Mouse (Mus musculus): ENCODE results near the gene Ephb4. TPM values are rescaled to one million over a fixed set of nuclear protein-coding genes. Genes with fewer than 3 reads are reported as not detected.

Ephb4 gene
- polyA plus RNA-seq, 1 experiment from 2014 or later: 40.5 TPM

DNA sequence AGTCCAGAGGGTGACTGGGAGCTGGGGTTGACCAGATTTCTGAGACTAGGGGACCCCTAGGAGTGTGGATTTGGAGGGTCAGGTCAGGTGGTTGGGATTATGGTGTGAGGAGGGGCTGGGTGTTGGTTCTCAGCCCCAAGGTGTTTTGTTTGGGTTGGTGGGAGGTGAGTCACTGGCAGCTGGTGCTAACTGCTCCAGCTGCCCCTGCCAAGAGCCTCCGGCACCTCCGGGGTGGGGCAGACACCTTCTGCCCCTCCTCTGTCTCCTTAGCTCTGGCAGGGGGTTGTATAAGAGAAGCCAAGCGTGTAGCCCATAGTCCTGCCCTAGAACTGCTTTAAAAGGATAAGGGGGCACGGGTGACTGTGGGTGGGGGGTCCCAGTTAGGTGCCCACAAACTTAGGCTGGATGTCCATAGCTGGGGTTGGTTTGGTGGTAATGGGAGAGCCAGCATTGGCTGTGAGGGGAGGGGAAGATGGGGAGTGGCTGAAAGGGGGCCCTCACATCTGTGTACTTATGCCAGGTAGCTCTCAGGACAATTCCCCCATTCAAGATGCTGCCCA, 24.7 kb downstream of the Ephb4 start:
- no peaks in the 10 kb centered on the region for H3K27me3 ChIP-seq (ENCODE audit: control insufficient read depth, insufficient read depth, low read length)
- peaks cover 59% of the 10 kb centered on the region for H3K36me3 ChIP-seq (ENCODE audit: control insufficient read depth, insufficient read depth, low read length)

DNA sequence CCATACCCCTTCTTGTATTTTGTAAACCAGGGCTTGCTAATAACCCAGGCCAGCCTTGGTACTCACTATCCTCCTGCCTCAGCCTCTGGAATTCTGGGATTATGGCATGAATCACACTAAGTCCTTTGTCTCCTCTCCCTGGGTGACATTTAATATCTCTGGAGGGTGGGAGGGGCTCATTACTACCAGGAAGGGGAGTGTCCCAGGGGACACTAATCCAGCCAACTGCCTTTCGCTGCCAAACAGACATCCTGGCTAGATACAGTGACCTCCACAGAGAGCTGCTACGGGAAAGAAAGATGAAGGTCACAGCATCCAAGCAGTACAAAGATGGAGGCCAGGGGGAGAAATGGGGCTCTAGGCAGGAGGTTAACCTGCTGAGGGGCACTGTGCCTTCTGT, 25.7 kb downstream of the Ephb4 start:
- peaks cover 48% of the 10 kb centered on the region for H3K36me3 ChIP-seq (ENCODE audit: control insufficient read depth, insufficient read depth, low read length)
- no peak overlapping the region for H3K4me3 ChIP-seq (ENCODE audit: control insufficient read depth in 1 of 2, insufficient read depth in 1 of 2, low read depth in 1 of 2, low read length in 2 of 2)
- no peaks in the 10 kb centered on the region for H3K27me3 ChIP-seq (ENCODE audit: control insufficient read depth, insufficient read depth, low read length)
- no peak; the same call in 1 of the 2 replicates for ATAC-seq (ENCODE audit: insufficient number of reproducible peaks, insufficient read depth, low FRiP score, low read depth)
- 2% methylated on average over 2 of the region's 2 CpGs for WGBS
- H3K9ac ChIP-seq (ENCODE audit: low read length): no peak overlapping the region
- peak overlapping the region; percentile 30 to 54; a peak in 3 of 4 replicates for H3K27ac ChIP-seq (replicated peaks in 1 of 2; ENCODE audit: control insufficient read depth in 1 of 2, insufficient read depth in 1 of 2, low read depth in 2 of 2, low read length in 2 of 2)
- no peak overlapping the region for H3K4me2 ChIP-seq (ENCODE audit: low read length)
- H3K9me3 ChIP-seq (ENCODE audit: control insufficient read depth, low read length): no peaks in the 10 kb centered on the region
- H3K4me1 ChIP-seq (ENCODE audit: control insufficient read depth in 2 of 2, insufficient read depth in 2 of 2, low read length in 2 of 2): peaks cover 9 to 16% of the 10 kb centered on the region in 2 experiments

More for the DNA sequence above, 24.7 kb downstream of the Ephb4 start:
- H3K4me3 ChIP-seq (ENCODE audit: control insufficient read depth in 1 of 2, insufficient read depth in 1 of 2, low read depth in 1 of 2, low read length in 2 of 2): no peak overlapping the region
- no peak overlapping the region for H3K9ac ChIP-seq (ENCODE audit: low read length)
- no peak for ATAC-seq (ENCODE audit: insufficient number of reproducible peaks, insufficient read depth, low FRiP score, low read depth)
- WGBS: 83% methylated on average over 4 of the region's 4 CpGs
- H3K4me2 ChIP-seq (ENCODE audit: low read length): no peak overlapping the region
- H3K4me1 ChIP-seq (ENCODE audit: control insufficient read depth in 2 of 2, insufficient read depth in 2 of 2, low read length in 2 of 2): peaks cover 9 to 16% of the 10 kb centered on the region in 2 experiments
- H3K27ac ChIP-seq (replicated peaks in 1 of 2; ENCODE audit: control insufficient read depth in 1 of 2, insufficient read depth in 1 of 2, low read depth in 2 of 2, low read length in 2 of 2): no peak overlapping the region
- H3K9me3 ChIP-seq (ENCODE audit: control insufficient read depth, low read length): no peaks in the 10 kb centered on the region

DNA sequence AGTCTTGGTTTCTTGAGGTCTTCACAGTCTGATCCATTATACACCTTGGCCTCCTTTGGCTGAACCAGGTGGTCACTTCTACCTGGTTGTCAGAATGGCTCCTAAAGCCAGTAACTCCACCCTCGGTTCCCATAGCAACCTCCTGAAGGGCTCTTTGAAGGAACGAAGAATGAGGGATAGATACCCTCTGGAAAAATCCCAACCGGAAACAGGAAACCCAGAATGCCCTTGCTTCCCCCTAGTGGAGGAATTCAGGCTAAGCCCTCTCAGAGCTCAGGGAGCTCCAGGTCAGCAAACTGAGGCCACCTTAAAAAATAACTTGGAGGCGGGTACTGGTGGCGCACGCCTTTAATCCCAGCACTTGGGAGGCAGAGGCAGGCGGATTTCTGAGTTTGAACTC, 26.3 kb downstream of the Ephb4 start:
- Histone ChIP-seq H3K4me2 (ENCODE audit: low read length) (no peak overlapping the region), H3K4me1 (ENCODE audit: control insufficient read depth in 2 of 2, insufficient read depth in 2 of 2, low read length in 2 of 2) (peaks cover 9 to 16% of the 10 kb centered on the region in 2 experiments), H3K36me3 (ENCODE audit: control insufficient read depth, insufficient read depth, low read length) (peaks cover 43% of the 10 kb centered on the region), H3K27ac (replicated peaks in 1 of 2; ENCODE audit: control insufficient read depth in 1 of 2, insufficient read depth in 1 of 2, low read depth in 2 of 2, low read length in 2 of 2) (peak overlapping the region; percentile 22 to 54; a peak in 2 of 4 replicates), H3K27me3 (ENCODE audit: control insufficient read depth, insufficient read depth, low read length) (no peaks in the 10 kb centered on the region), H3K4me3 (ENCODE audit: control insufficient read depth in 1 of 2, insufficient read depth in 1 of 2, low read depth in 1 of 2, low read length in 2 of 2) (no peak overlapping the region), H3K9me3 (ENCODE audit: control insufficient read depth, low read length) (no peaks in the 10 kb centered on the region), H3K9ac (ENCODE audit: low read length) (no peak overlapping the region; the same call in 1 of the 2 replicates)
- WGBS: 39% methylated on average over 7 of the region's 7 CpGs
- ATAC-seq (ENCODE audit: insufficient number of reproducible peaks, insufficient read depth, low FRiP score, low read depth): no peak

DNA sequence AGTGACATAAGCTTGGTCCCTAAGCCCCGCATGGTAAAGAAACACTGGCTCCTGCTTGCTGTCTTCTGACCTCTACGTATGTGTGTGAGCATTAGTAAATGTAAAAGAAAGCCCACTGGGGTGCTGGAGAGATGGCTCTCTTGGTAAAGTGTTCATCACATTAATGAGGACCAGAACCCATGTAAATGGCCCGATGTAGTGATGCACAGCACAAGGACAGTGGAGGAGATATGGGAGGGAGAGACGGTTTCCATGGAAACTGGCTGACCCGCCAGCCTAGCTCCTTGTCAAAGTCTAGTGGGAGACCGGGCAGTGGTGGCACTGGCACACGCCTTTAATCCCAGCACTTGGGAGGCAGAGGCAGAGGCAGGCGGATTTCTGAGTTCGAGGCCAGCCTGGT, 26.8 kb downstream of the Ephb4 start:
- Histone ChIP-seq H3K4me3 (ENCODE audit: control insufficient read depth in 1 of 2, insufficient read depth in 1 of 2, low read depth in 1 of 2, low read length in 2 of 2) (no peak overlapping the region), H3K9ac (ENCODE audit: low read length) (no peak overlapping the region), H3K27me3 (ENCODE audit: control insufficient read depth, insufficient read depth, low read length) (no peaks in the 10 kb centered on the region), H3K4me2 (ENCODE audit: low read length) (no peak overlapping the region), H3K4me1 (ENCODE audit: control insufficient read depth in 2 of 2, insufficient read depth in 2 of 2, low read length in 2 of 2) (peaks cover 9 to 16% of the 10 kb centered on the region in 2 experiments), H3K27ac (replicated peaks in 1 of 2; ENCODE audit: control insufficient read depth in 1 of 2, insufficient read depth in 1 of 2, low read depth in 2 of 2, low read length in 2 of 2) (no peak overlapping the region; a peak in 1 of 4 replicates), H3K36me3 (ENCODE audit: control insufficient read depth, insufficient read depth, low read length) (peaks cover 37% of the 10 kb centered on the region), H3K9me3 (ENCODE audit: control insufficient read depth, low read length) (no peaks in the 10 kb centered on the region)
- WGBS: 43% methylated on average over 9 of the region's 9 CpGs
- no peak for ATAC-seq (ENCODE audit: insufficient number of reproducible peaks, insufficient read depth, low FRiP score, low read depth)

DNA sequence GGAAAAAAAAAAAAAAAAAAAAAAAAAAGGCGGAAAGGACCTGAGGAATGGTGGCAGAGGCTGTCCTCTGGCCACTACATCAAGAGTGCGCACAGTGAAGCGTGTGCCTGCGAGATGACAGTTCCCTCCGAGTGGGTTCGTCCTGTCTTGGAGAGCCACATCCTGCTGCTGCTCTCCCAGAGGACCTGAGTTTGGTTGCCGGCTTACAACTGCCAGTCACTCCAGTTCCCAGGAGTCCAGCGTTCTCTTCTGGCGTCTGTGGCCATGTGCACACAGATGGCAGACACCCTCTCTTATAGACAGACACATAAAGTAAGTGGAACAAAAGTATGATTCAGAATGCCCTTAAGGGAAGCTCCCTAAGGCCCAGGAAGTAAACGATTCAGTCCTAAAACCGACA, 27.3 kb downstream of the Ephb4 start:
- no peak overlapping the region; a peak in 1 of 4 replicates for H3K27ac ChIP-seq (replicated peaks in 1 of 2; ENCODE audit: control insufficient read depth in 1 of 2, insufficient read depth in 1 of 2, low read depth in 2 of 2, low read length in 2 of 2)

DNA sequence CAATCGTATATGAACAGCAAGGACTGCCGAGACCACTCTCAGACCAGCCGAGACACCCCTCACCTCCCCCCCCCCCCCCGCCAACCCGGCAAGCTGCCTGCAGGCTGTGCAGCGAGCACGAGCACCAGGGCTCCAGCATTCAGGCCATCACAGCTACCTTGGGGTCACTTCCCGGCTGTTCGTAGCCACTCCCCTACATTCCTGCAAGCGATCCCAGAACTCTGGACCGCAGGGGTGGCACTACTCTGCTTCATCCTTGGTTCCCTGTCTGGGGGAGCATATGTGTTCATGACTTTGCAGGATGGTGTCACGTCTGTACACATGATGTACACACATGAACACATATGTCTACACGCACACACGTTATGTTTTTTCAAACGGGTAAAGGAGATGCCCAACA, 27.7 kb downstream of the Ephb4 start:
- Histone ChIP-seq H3K4me3 (ENCODE audit: control insufficient read depth in 1 of 2, insufficient read depth in 1 of 2, low read depth in 1 of 2, low read length in 2 of 2) (no peak overlapping the region), H3K4me1 (ENCODE audit: control insufficient read depth in 2 of 2, insufficient read depth in 2 of 2, low read length in 2 of 2) (peaks cover 9 to 16% of the 10 kb centered on the region in 2 experiments), H3K27ac (replicated peaks in 1 of 2; ENCODE audit: control insufficient read depth in 1 of 2, insufficient read depth in 1 of 2, low read depth in 2 of 2, low read length in 2 of 2) (no peak overlapping the region), H3K27me3 (ENCODE audit: control insufficient read depth, insufficient read depth, low read length) (no peaks in the 10 kb centered on the region), H3K4me2 (ENCODE audit: low read length) (peak overlapping the region; percentile 44), H3K9me3 (ENCODE audit: control insufficient read depth, low read length) (no peaks in the 10 kb centered on the region), H3K9ac (ENCODE audit: low read length) (0 out of 2 replicates have a peak overlapping the region, but pooled peaks have one; percentile 5), H3K36me3 (ENCODE audit: control insufficient read depth, insufficient read depth, low read length) (peaks cover 29% of the 10 kb centered on the region)
- ATAC-seq (ENCODE audit: insufficient number of reproducible peaks, insufficient read depth, low FRiP score, low read depth): no peak
- 27% methylated on average over 11 of the region's 15 CpGs for WGBS

More for the DNA sequence above, 27.3 kb downstream of the Ephb4 start:
- no peak for ATAC-seq (ENCODE audit: insufficient number of reproducible peaks, insufficient read depth, low FRiP score, low read depth)
- WGBS: 31% methylated on average over 10 of the region's 11 CpGs
- Histone ChIP-seq H3K4me3 (ENCODE audit: control insufficient read depth in 1 of 2, insufficient read depth in 1 of 2, low read depth in 1 of 2, low read length in 2 of 2) (no peak overlapping the region), H3K9ac (ENCODE audit: low read length) (peak overlapping the region; percentile 44; the same call in 1 of the 2 replicates), H3K36me3 (ENCODE audit: control insufficient read depth, insufficient read depth, low read length) (peaks cover 33% of the 10 kb centered on the region), H3K27me3 (ENCODE audit: control insufficient read depth, insufficient read depth, low read length) (no peaks in the 10 kb centered on the region), H3K9me3 (ENCODE audit: control insufficient read depth, low read length) (no peaks in the 10 kb centered on the region), H3K4me2 (ENCODE audit: low read length) (peak overlapping the region; percentile 44), H3K4me1 (ENCODE audit: control insufficient read depth in 2 of 2, insufficient read depth in 2 of 2, low read length in 2 of 2) (peaks cover 9 to 16% of the 10 kb centered on the region in 2 experiments)

DNA sequence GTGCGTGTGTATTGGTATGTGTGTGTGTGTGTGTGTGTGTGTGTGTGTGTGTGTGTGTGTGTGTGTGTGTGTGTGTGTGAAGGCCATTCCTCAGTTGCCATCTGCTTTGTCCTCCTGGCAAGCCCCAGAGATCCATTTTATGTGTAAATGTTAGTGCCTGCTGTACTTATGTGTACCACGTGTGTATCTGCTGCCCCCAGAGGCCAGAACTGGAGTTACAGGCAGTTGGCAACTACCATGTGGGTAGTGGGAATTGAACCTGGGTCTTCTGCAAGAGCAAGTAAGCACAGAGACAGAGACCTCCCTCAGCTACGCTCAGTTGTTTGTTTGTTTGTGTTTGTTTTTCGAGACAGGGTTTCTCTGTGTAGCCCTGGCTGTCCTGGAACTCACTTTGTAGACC, 31.2 kb downstream of the Ephb4 start:
- Histone ChIP-seq H3K27me3 (ENCODE audit: control insufficient read depth, insufficient read depth, low read length) (no peaks in the 10 kb centered on the region), H3K9ac (ENCODE audit: low read length) (no peak overlapping the region), H3K4me2 (ENCODE audit: low read length) (no peak overlapping the region), H3K4me3 (ENCODE audit: control insufficient read depth in 1 of 2, insufficient read depth in 1 of 2, low read depth in 1 of 2, low read length in 2 of 2) (no peak overlapping the region), H3K27ac (replicated peaks in 1 of 2; ENCODE audit: control insufficient read depth in 1 of 2, insufficient read depth in 1 of 2, low read depth in 2 of 2, low read length in 2 of 2) (no peak overlapping the region), H3K4me1 (ENCODE audit: control insufficient read depth in 2 of 2, insufficient read depth in 2 of 2, low read length in 2 of 2) (peaks cover 2 to 9% of the 10 kb centered on the region in 2 experiments), H3K9me3 (ENCODE audit: control insufficient read depth, low read length) (no peaks in the 10 kb centered on the region), H3K36me3 (ENCODE audit: control insufficient read depth, insufficient read depth, low read length) (no peaks in the 10 kb centered on the region)
- ATAC-seq (ENCODE audit: insufficient number of reproducible peaks, insufficient read depth, low FRiP score, low read depth): no peak
- 44% methylated on average over 4 of the region's 4 CpGs for WGBS

DNA sequence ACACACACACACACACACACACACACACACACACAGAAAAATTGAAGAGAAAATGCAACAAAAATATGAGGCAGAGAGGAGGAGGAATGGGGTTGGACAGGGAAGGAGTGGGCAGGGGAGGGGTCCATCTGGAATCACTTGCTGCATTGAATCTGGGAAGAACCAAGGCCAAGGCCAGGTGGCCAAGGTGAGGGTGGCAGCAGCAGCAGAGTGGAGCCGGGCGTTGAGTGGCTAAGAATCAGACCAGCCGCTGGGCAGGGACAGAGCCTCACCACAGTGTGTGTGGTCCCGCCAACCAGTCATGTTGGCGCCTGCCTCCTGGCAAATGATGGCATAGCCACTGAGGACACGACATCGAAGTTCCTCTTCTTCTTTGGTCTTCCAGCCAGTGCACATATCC, 33.5 kb downstream of the Ephb4 start:
- no peaks in the 10 kb centered on the region; a peak in 1 of 4 replicates for H3K4me1 ChIP-seq (ENCODE audit: control insufficient read depth in 2 of 2, insufficient read depth in 2 of 2, low read length in 2 of 2)
- WGBS: 82% methylated on average over 7 of the region's 7 CpGs
- no peak overlapping the region for H3K27ac ChIP-seq (replicated peaks in 1 of 2; ENCODE audit: control insufficient read depth in 1 of 2, insufficient read depth in 1 of 2, low read depth in 2 of 2, low read length in 2 of 2)
- no peaks in the 10 kb centered on the region for H3K36me3 ChIP-seq (ENCODE audit: control insufficient read depth, insufficient read depth, low read length)
- H3K9ac ChIP-seq (ENCODE audit: low read length): no peak overlapping the region
- H3K27me3 ChIP-seq (ENCODE audit: control insufficient read depth, insufficient read depth, low read length): no peaks in the 10 kb centered on the region
- no peaks in the 10 kb centered on the region for H3K9me3 ChIP-seq (ENCODE audit: control insufficient read depth, low read length)
- H3K4me2 ChIP-seq (ENCODE audit: low read length): no peak overlapping the region
- no peak overlapping the region for H3K4me3 ChIP-seq (ENCODE audit: control insufficient read depth in 1 of 2, insufficient read depth in 1 of 2, low read depth in 1 of 2, low read length in 2 of 2)
- ATAC-seq (ENCODE audit: insufficient number of reproducible peaks, insufficient read depth, low FRiP score, low read depth): no peak

Data from heart, embryonic 14.5 days (tissue).